Mouse (Mus musculus) right cerebral cortex, postnatal 10 days (tissue): ENCODE measurements at regions not wholly inside any gene's neighbourhood (a gene's known extent, or its start where the extent isn't known, plus 50 kb on each side); places are given as distances from the start of the nearest gene placed in this dataset.

Experiments
- DNase-seq, 2 experiments: peaks; one replicate each; pipeline ENCODE4 v3.0.0; 2021; ENCODE audit warnings: low spot score in 2 of 2

DNA sequence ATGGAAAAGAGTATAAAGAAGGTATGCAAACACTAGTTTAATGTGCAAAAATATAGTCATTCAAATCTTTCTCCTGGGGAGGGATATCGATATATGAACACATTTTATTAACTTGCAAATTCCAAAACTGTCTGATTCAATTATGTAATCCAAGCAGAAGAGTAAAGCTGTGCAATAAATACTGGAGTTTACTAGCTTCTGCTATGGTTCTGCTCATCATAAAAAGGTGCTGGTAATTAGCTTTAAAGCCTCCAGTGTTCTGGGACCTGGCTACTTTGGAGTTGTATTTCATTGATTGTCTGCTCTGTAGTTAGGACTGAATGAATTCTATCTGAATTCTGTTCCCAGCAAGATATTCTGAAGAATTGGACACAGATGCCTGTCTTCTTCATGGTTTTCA is 602.7 kb upstream of the Akr1e1 start:
- DNase-seq: no peak

- DNase-seq: no peak
Measured at GRCm38 (mm10) chr13:5229476-5229875, 620.5 kb upstream of the Akr1e1 start.

DNA sequence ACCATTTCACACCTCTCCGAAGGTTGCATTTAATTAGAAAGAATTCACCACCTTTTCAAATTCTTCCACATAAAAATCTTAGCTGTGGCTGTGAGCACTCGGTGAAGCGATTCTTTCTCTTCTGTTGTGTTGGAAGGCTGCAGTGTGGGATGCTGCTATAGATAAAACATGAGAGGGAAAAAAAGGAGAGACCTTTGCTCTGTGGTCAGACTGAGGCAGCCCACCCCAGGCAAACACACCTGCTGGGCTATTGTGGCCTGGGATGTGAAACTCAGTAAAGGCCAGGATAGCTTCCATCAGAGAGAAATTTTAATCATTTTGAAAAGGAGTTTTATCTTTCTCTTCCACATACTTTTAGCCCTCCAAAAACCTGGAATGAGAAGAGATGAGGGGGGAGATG is 625.3 kb upstream of the Akr1e1 start:
- DNase-seq: no peak

- no peak for DNase-seq
Measured at GRCm38 (mm10) chr13:5235391-5235790, 625.9 kb upstream of the Klf6 start.

DNA sequence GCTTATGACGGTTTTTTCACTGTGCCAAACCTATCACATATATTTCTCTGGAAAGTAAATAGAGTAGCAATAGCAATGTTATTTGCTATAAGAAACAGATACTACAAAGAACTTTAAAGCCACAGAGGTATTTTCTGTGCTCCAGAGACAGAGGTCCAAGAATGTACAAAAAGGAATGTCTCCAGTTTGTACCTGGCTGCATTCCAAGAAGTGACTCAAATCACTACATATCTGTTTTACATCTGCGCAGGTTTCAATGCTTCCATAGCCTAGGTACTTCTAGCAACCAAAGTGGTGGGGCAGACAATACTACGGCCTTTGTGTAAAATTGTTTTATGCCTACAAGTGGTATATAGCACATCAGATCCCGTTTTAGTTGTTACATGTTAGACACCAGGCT is 620.7 kb upstream of the Klf6 start:
- no peak for DNase-seq

GRCm38 (mm10) chr13:5242782-5243181 is 618.5 kb upstream of the Klf6 start:
- no peak for DNase-seq

- no peak for DNase-seq
Measured at GRCm38 (mm10) chr13:5248671-5249391, 612.5 kb upstream of the Klf6 start.

DNA sequence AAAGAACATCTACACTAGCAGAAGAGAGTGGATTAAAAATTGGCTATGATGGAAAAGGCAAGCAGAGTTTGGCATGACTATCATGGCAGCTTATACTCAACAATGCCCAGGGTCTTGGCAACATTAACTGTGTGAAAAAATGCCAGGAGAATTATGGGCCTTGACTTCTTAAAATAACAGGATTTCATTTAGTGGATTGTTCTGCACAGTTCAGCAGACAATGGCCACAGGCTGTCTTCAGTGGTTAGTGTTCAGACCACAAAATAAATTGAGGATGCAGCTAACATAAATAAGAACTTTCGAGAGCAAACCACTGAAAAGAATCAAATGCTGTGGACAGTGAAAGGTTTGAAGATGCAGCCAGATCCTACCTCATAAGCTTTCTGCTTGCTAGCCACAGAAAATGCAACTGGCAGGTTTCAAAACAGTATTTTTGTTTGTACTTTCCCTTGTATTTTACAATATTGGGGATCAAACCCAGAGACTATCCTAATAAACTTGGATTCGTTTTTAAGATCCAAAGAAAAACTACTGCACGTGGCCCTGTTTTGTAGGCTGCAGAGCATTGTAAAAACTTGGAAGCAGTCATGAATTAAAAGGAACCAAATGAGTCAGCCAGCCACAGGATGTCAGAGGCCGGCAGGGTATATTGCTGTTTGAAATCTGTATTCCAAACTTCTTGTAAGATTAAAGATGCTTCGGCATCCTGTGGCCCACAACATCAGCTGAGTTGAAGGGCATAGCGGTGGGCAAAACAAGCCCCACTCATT is 603.2 kb upstream of the Klf6 start:
- no peak for DNase-seq

DNA sequence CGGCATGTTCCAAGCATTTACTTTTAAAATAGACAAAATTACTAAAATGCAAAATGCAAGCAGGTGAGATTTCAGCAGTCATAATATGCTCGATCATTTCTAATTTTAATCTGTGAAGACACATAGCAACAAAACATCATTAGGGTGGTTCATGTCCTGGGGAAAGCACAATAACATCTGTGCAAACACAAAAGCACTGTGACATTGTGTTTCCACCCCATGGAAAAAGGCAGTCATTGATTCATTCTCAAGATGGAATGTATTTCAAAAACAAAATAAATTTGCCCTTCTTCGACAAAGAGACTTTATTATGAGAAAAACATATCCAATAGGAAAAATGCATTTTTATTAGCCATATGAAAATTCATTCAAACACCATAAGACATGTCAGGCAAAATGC is 601.5 kb upstream of the Klf6 start:
- DNase-seq: no peak

DNA sequence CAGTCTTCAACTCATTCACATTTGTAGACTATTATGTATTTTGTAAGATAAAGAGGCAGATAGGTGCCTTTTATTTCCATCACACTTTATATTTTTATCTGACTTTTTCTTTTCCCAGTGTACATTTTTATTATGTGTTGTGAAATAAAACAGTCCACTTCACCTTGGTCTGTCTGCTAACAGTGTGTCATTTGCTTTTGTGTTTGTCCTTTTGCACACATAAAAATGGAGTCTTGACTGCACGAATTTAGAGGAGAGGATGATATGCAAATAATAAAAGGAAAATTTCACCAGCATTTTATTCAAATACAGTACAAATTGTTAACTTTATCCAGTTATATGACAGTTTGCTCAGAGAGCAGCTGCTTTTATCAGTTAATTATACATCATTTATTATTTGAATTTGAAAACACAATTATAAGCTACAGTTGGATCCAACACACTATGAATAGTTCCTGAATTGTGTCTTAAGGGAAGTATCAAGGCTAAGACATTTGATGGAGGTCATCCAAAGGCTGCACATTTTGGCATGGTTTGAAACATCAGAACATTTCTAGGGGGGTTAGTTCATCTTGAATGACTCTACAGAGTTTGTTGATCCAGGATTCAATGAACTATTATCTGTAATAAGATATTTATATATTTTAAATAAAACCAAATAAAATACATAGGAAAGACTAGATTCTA is 588.6 kb upstream of the Klf6 start:
- DNase-seq: no peak

- no peak for DNase-seq
Measured at GRCm38 (mm10) chr13:5276564-5276963, 584.7 kb upstream of the Klf6 start.

GRCm38 (mm10) chr13:5289753-5290449 is 571.4 kb upstream of the Klf6 start:
- DNase-seq: no peak

DNA sequence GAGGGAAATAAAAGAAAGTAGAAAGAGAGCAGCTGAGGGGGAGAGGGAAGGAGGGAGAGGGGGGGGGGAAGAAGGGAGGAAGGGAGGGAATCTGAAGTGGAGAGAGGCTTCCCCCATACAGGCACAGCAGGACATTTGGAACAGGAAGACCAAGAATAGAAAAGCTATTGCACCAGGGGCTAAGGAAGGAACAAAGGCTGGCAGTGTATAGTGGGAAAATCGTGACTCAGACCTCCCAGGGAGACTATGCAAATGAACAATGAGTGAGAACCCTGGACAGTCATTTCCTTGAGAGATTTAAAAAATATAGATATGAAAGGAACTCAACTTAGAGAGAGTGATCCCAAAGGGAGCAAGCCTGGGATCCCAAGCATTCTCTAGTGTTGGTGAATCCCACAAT is 559.1 kb upstream of the Klf6 start:
- no peak for DNase-seq

- no peak for DNase-seq
Measured at GRCm38 (mm10) chr13:5306688-5307087, 554.6 kb upstream of the Klf6 start.

DNA sequence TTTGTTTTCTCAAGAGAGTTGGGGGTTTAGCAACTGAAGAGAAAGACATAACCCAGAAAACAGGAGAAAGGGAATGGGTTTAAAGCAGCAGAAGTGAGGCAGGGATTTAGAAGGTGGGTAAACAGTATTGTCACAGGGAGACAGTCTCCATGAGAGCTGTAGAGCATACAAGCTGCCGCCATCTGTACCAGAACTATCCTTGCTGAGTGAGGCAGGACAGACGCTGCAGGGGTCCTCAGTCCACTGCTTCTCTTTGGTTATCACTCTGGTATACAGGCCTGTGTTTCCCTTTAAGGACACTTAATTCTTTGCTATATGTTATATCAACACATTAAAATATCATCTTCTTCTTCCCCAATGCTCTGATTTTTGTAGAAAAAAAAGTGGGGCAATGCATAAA is 548.0 kb upstream of the Klf6 start:
- DNase-seq: no peak

DNA sequence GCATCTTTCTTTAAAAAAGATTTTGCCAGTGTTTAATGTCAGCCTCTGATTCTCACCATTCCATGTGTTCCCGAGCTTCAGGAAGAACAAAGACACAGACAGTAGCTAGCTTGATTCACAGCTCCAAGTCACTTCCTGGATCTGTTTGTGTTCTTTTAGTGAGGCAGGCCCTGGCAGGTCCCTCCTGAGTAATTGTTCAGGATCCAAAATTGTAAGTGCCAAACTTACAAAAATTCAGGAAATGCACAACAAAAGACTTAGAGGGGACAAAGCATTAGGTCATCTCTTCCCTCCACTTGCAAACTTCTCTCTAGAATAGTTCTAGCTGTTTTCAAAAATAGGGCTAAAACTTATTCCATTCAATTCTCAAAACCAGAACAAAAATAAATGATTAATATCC is 546.3 kb upstream of the Klf6 start:
- DNase-seq: no peak

- no peak for DNase-seq
Measured at GRCm38 (mm10) chr13:5317941-5318856, 543.1 kb upstream of the Klf6 start.

DNA sequence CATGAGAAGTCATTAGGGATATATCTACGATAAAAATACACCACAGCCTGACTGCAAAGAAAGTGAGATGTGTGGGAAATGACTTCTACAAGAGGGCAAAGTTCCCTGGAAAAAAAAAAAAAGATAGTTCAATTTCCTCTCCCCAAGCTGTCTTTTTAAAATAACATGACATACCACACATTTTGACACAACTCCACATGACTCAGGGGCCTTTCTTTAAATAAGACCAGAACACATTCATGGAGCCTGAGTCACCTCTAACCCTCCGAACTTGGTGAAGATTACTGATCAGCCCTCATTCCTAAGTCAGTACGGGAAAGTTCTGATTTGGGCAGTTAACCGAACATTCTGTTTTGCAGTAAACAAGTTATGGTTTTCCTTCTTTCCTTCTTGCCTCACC is 515.6 kb upstream of the Klf6 start:
- no peak for DNase-seq

- peak in 1 of 2 experiments; percentile 25 for DNase-seq
Measured at GRCm38 (mm10) chr13:5347503-5348469, 513.5 kb upstream of the Klf6 start.
